Mouse (Mus musculus) C2C12 (cell line): Measurements from ENCODE around the gene Smarcd2.

Source experiments
- CTCF ChIP-seq: IDR thresholded peaks from one replicate; pipeline ENCODE4 v1.5.1; 2011; ENCODE audit not compliant: control insufficient read depth, insufficient read depth, insufficient read length
- MAX ChIP-seq: IDR thresholded peaks from one replicate; pipeline ENCODE4 v1.6.1; 2011; ENCODE audit warnings: mild to moderate bottlenecking, control low read depth
- MYOG ChIP-seq: IDR thresholded peaks from one replicate; pipeline ENCODE4 v1.6.1; 2011; ENCODE audit not compliant: control insufficient read depth, insufficient read length; ENCODE audit errors: extremely low read depth

DNA sequence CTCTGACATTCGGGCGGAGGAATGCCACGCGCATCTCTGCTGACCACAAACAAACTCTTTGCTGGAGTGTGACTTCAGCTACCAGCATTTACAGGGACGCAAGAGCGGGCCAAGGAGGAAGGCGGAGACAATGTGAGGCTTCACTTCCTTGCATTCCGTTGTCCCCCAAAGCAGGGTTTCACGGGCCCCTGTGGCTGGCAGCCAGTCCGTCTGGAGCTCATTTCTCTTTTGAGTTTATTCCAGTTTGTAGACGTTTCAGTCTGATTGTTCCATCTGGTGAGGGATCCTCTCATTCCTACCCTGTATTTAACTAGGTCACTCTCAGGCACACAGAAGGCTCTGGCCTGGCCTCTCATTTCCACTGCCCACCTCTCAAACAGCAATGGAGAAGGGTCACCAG lies 14.2 kb upstream of the Smarcd2 start:
- no peak for TF ChIP-seq CTCF
- no peak for TF ChIP-seq MYOG
- TF ChIP-seq MAX: no peak
